Mouse (Mus musculus) left cerebral cortex, postnatal 36 days (tissue): ENCODE results near the gene Gfra1. TPM values are rescaled to one million over a fixed set of nuclear protein-coding genes. Genes with fewer than 3 reads are reported as not detected.

Experiments
- DNase-seq, 2 experiments: peaks; one replicate each; pipeline ENCODE4 v3.0.0; 2021 to 2022; ENCODE audit warnings: low spot score in 2 of 2, mixed read lengths in 1 of 2
- intact Hi-C: fragments of 180-260 bp; cut with DNase I; formaldehyde crosslinking; loops from one replicate; pipeline ENCODE4 v1.15.1; 2025
- total RNA-seq, 2 experiments: library from RNA; stranded (reverse); gene quantifications; 2 replicates each; pipeline ENCODE4 v1.2.3; 2021

Gfra1 gene
- total RNA-seq, 2 experiments from 2014 or later, result 33.5 to 36.6 TPM

- DNase-seq, result no peak
- intact Hi-C loops, result no loop called here
Measured at GRCm38 (mm10) chr19:58349890-58350408, 105.8 kb downstream of the Gfra1 start.

- intact Hi-C loops, result no loop called here
- no peak for DNase-seq
Measured at GRCm38 (mm10) chr19:58345137-58345536, 110.6 kb downstream of the Gfra1 start.

- intact Hi-C loops, result no loop called here
- no peak for DNase-seq
Measured at GRCm38 (mm10) chr19:58341351-58341750, 114.4 kb downstream of the Gfra1 start.

- no peak for DNase-seq
- intact Hi-C loops, result no loop called here
Measured at GRCm38 (mm10) chr19:58340221-58340620, 115.5 kb downstream of the Gfra1 start.

GRCm38 (mm10) chr19:58336802-58337201 is 118.9 kb downstream of the Gfra1 start:
- intact Hi-C loops, result no loop called here
- DNase-seq, result no peak

- intact Hi-C loops, result no loop called here
- DNase-seq, result no peak
Measured at GRCm38 (mm10) chr19:58335585-58336530, 119.9 kb downstream of the Gfra1 start.

GRCm38 (mm10) chr19:58329305-58329704 is 126.4 kb downstream of the Gfra1 start:
- intact Hi-C loops, result no loop called here
- DNase-seq, result no peak

- intact Hi-C loops, result no loop called here
- DNase-seq, result no peak
Measured at GRCm38 (mm10) chr19:58328014-58328413, 127.7 kb downstream of the Gfra1 start.

GRCm38 (mm10) chr19:58316474-58316873 is 139.2 kb downstream of the Gfra1 start:
- DNase-seq, result no peak

GRCm38 (mm10) chr19:58315681-58316080 is 140.0 kb downstream of the Gfra1 start:
- intact Hi-C loops, result no loop called here

More at GRCm38 (mm10) chr19:58316474-58316873, 139.2 kb downstream of the Gfra1 start:
- intact Hi-C loops, result no loop called here

GRCm38 (mm10) chr19:58314631-58315030 is 141.1 kb downstream of the Gfra1 start:
- DNase-seq, result no peak
- intact Hi-C loops, result no loop called here

More at GRCm38 (mm10) chr19:58315681-58316080, 140.0 kb downstream of the Gfra1 start:
- DNase-seq, result no peak

- intact Hi-C loops, result no loop called here
- DNase-seq, result no peak
Measured at GRCm38 (mm10) chr19:58313785-58314184, 141.9 kb downstream of the Gfra1 start.

- no peak for DNase-seq
Measured at GRCm38 (mm10) chr19:58312492-58312891, 143.2 kb downstream of the Gfra1 start.

GRCm38 (mm10) chr19:58310334-58311315 is 145.1 kb downstream of the Gfra1 start:
- DNase-seq, result no peak
- intact Hi-C loops, result no loop called here

More at GRCm38 (mm10) chr19:58312492-58312891, 143.2 kb downstream of the Gfra1 start:
- intact Hi-C loops, result no loop called here

- no peak for DNase-seq
- intact Hi-C loops, result no loop called here
Measured at GRCm38 (mm10) chr19:58309620-58310275, 146.0 kb downstream of the Gfra1 start.

GRCm38 (mm10) chr19:58301105-58301504 is 154.6 kb downstream of the Gfra1 start:
- no peak for DNase-seq
- intact Hi-C loops, result no loop called here

GRCm38 (mm10) chr19:58297926-58298325 is 157.8 kb downstream of the Gfra1 start:
- intact Hi-C loops, result no loop called here
- no peak for DNase-seq

- intact Hi-C loops, result no loop called here
- DNase-seq, result no peak
Measured at GRCm38 (mm10) chr19:58296842-58297190, 158.9 kb downstream of the Gfra1 start.
